Mouse (Mus musculus) embryonic fibroblast, embryonic 13.5 days (primary cell): ENCODE measurements at regions not wholly inside any gene's neighbourhood (a gene's known extent, or its start where the extent isn't known, plus 50 kb on each side); places are given as distances from the start of the nearest gene placed in this dataset.

ENCODE experiments used
- CTCF ChIP-seq: IDR thresholded peaks from 2 replicates; pipeline ENCODE4 v1.5.1; 2011; ENCODE audit warnings: mild to moderate bottlenecking, control low read depth, low read length, moderate library complexity, borderline replicate concordance; ENCODE audit not compliant: insufficient read depth
- POLR2A ChIP-seq: IDR thresholded peaks from 2 replicates; pipeline ENCODE4 v1.6.1; 2011; ENCODE audit warnings: low read depth, mild to moderate bottlenecking, control low read depth, low read length, moderate library complexity

DNA sequence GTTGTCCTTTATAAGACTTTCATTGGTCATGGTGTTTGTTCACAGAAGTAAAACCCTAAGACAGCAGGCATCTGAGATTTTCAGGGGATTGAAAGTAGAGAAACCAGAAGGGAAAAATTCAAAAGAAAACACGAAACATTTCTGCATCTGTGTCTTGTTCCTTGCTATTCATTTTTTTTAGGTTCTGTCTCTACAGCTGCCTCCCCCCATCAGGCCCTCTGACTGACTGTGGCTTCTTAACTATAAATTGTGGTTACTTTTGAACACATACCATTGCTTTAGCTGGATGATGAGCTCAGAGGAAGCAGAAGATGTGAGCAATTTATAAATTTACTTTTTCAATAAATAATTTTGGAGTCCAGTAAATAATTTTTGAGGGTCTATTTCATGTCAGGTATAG, 103.5 kb downstream of the Mex3b start:
- no peak for TF ChIP-seq CTCF
- no peak for TF ChIP-seq POLR2A
